Mouse (Mus musculus) T-helper 2 cell (primary cell): ENCODE measurements at regions not wholly inside any gene's neighbourhood (a gene's known extent, or its start where the extent isn't known, plus 50 kb on each side); places are given as distances from the start of the nearest gene placed in this dataset.

ENCODE experiments used
- in situ Hi-C: fragments of 300-600 bp; cut with MboI, MseI; formaldehyde crosslinking; loops from one replicate; pipeline ENCODE4 v1.15.1; 2025; ENCODE audit warnings: high pct_unique_total_duplicates

DNA sequence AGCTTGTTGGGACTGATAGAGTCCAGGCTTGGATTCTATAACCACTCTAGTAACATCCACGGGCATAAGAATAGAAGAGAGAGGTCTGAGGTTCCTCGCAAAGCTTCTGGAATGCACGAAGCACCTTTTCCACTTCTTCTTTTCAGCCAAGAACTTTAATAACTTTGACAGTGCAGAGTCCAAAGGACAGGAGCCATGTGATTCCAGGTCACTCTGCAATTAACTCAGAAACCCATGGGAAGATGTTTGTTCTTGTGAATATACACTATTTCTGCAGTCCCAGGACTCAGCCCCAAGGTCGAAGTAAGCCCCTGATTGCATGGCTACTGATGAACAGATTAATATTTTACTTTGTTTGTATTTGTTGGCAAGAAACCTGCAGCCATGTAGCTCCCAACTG lies 113.0 kb upstream of the Nxt1 start:
- in situ Hi-C loops, result no loop called here

DNA sequence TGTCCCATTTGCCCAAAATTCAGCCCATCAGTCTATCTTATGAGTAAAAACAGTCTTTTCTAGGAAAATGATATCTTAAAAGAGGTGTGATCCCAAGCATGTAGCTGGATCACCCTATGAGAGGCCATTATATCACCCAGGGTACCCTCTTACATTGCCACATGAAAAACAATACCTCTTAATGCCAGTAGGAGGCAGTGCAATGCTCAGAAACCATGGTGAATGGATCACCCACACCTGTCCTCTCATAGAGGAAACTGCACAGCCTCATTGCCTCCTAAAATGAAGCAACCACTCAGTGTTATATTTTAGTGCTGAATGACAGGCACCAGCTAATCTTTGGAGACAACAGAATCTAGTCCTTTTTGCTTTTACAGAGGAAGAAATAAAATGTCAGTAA lies 114.0 kb upstream of the Nxt1 start:
- in situ Hi-C loops, result no loop called here

DNA sequence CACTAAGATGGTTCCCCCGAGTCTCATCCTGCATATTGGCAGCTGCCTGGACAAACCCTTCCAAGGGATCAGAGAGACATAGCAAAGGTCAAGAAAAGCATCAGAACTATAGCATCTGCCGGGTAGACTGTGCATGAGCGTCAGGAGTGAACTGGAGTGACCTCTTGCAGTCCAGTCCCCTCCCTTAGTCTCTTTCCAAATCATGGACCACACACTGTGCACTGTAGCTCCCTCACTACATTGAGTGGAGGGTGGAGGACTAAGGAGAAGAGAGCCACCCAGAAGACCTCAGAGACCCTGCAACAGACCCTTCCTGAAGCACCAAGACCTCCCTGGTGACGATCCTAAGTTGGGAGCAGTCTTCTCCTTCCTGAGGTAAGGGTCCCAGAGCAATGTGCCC lies 107.8 kb upstream of the Cd93 start:
- in situ Hi-C loops, result no loop called here

DNA sequence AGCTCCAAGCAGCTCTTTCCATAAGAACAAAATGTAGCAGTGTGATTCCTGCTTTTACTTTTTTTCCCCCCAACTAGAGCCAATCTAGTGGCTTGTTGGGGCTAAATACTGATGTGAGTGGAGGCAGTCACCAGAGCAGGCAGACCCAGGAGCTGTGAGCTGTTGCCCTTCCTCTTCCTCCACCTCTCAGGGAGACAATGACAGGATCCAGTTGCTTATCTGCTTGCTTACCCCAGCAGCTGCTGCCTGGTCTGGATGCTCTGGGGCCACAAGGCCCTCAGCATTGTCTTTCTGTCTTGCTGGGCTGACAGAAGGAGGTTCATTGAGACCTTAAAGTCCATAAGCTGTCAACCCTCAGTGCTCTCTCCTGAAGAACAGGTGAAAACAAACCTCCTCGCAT lies 106.3 kb upstream of the Cd93 start:
- in situ Hi-C loops, result no loop called here

DNA sequence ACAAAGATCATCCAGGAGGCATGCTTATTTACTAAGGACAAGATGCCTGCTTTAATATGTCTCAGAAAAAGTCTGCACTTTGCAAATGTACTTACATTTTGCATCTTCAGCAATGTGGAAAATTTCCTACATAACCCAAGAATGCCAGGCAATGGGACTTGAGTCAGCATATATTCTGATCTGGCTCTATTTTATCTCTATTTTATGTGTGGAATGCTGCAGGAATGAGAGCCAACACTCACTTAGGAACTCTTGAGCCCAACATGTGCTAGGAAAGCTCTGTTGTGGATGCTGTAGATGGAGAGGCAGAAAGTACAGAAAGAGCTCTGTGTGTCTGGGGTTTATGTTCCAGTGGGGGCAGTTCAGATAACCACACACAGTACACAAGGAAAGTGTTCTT lies 99.0 kb upstream of the Cd93 start:
- in situ Hi-C loops, result no loop called here

DNA sequence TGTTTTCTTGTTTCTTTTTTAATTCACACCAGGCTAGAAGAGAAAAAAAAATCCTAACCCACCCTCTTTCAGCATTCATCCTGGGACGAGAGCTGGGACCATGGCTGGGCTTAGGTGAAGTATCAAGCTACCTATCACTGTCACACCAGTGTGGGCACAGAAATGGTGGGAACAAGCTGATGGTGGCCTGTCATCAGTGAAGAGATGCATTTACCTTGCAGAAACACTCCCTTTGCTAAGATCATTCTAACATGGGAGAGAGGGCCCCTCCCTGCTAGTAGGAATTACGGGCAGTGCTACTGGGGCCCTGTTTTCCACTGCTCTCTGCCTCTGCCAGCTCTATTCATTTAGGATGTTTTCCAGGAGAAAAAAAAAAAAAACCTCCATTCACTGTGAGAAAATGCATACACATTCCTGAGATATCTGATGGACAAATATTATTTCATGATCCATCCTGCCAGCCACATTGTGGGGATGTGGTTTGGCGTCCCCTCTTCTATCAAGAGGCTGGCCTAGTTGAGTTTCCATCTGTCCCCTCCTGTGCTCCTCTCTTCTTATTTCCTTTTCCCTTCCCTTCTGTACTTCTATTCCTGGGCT lies 94.6 kb upstream of the Cd93 start:
- in situ Hi-C loops, result no loop called here

DNA sequence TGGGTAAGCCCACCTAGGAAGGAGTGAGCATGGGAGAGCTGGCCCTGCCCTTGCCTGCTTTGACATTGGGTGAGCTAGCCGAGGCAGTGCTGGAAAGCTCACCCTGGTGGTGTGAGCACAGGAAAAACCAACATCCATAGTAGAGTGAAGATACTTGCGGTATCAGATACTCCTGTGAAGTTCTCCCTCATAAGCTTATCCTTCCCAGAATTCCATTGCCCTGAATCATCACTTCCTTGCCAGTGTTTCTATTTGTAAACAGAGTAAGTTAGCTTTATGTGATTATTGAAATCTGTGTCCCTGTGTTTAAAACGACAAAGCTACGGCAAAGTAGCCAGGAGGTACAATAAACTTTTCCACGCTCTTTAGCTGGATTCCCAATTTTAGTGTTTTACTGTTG lies 93.9 kb upstream of the Cd93 start:
- in situ Hi-C loops, result no loop called here

DNA sequence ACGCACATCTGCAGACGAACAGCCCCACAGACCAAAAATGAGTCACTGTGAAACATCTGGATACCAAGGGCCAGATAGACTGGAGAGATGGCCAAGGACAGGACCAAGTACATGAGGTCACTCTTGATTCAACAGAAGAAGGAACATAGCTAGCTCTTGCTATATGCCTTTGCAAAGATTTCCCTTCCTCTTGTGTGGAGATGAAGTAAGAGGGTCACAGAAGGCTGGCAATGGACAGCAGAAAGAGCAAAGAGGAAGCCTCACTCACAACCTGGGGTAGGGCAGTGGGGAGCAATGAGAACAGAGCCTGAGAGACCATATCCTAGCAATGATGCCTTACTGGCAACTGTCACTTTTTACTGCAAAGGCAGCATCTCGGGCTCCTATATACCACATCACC lies 93.2 kb upstream of the Cd93 start:
- in situ Hi-C loops, result no loop called here

DNA sequence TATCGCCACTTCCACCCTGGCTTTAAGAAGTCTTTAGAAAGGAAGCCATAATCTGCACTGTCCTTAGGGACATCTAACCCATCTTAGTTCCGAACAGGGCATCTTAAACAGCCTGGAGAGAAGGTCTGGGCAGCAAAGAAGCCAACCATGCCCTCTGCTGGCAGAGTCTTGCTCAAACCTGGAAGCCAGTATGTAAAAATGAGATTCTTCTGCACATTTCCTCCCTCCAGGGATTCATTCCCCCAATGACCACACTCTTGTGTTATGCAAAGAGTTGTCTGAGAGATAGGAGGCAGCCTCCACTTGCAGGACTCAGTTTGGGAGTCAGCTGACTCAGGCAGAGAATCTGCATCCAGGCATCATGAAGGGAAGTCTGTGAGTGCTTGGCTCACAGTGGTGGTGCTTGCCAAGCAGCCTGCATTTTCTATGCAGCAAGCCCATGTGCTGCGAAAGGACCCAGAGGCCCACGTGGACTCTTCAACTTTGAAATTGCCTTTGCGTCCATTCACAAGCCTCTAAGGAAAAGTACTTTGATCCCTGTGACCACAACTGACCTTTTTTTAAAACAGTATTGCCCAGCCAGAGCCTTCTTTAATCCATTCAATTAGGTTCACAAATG lies 92.3 kb upstream of the Cd93 start:
- in situ Hi-C loops, result no loop called here

DNA sequence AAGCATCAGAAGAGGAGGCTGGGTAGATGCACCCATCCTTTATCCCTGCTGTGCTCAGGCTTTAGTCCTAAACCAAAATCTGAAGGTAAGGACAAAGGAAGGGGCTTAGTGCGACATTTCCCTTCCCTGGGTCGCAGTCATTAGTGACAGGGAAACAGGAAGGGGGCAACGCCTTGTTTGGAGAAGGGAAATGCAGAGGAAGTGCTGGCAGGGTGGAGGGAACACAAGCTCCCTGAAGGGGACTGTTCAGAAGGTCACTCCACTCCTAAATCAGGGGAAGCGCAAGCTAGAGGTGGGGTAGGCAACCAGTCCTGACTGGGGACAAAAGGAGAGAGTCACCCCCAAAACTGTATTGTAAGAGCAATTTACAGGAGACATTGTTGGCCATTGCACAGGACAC lies 88.7 kb upstream of the Cd93 start:
- in situ Hi-C loops, result loop anchor here (5.0 kb wide), 1 partner anchor 45 kb away; no protein-coding TSS in a partner anchor

DNA sequence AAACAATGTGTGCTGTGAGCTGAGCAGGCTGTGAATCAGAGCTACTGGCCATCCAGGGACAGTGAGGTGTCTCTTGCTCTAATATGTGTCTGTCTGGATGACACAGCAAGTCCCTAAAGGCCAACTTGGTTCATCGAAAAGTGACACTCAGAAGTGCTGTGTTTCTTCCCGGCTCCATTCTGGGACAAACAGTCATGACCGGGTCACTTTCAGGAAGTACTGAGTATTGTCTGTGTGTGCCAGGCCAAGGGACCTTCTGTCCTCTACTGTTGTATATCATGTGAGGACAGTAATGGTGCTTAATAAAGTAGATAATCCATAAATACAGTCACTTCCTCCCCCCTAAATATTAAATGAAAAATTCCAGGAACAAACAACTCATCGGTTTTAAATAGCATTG lies 87.2 kb upstream of the Cd93 start:
- in situ Hi-C loops, result loop anchor here (5.0 kb wide), 1 partner anchor 47 kb away; no protein-coding TSS in a partner anchor

DNA sequence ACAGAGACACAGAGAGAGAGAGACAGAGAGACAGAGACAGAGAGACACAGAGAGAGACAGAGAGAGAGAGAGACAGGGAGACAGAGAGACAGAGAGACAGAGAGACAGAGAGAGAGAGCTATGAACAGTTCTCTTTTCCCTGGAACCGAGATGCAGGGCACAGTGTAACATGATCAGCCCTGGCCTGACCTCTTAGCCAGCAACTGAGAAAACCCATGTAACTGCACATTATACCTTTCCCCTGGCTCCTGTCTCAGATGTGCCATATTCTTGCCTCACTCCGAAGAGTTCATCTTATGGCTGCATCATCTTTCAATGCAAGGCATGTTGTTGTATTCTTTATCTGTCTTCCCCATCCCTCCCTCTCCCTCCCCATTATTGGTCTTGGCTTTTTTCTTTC lies 86.5 kb upstream of the Cd93 start:
- in situ Hi-C loops, result loop anchor here (5.0 kb wide), 1 partner anchor 47 kb away; no protein-coding TSS in a partner anchor

DNA sequence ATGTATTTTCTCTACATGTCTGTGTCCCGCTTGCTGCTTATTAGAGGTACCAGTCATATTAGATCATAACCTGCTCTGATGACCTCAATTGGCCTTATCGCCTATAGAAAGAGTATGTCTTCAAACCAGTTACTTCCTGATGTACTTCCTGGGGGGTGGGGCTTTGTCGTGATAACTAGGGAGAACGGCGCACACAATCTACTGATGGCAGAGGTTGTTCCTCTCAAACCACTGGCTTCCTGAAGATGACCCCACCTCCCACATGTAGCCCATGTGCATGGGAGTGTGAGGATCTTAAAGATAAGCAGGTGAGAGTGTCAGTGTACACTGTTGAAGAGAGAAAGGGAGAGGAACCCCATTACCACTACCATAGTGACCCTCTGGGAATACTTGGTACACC lies 84.4 kb upstream of the Cd93 start:
- in situ Hi-C loops, result no loop called here

DNA sequence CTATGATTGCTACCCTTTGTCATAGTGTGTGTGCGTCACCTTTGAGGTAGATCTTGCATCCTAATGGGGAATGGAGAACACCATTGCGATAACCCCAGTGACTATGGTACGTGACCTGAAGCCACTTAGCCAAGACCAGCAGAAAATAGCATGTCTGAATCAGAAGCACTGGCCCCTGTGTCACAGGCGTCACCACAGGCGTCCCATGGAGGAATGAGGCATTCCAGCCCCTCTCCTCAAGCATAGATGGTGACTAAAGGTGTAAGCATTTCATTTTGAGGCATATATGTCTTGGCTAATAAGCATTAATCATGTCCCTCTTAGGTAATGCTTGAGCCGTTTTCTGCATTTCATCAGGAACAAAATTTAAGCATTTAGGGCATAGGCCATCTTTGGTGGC lies 82.1 kb upstream of the Cd93 start:
- in situ Hi-C loops, result no loop called here

DNA sequence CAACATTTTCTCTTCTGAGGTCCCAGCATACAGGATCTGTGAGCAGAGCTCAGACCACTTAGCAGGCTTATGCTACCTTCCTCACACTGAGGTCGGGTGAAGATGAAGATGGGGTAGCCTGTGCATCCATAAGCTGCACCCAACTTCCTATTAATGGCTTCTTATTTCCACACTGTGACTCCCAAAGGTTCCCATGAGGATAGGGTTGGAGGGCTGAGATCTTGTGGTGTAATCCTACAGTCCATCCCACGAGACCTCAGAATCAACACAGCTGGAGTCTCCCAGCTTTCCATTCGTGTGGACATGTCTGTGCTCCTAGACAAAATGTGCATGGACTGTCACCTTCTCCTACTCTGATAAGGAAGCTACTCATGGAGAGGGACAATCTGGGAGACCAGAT lies 80.0 kb upstream of the Cd93 start:
- in situ Hi-C loops, result no loop called here

DNA sequence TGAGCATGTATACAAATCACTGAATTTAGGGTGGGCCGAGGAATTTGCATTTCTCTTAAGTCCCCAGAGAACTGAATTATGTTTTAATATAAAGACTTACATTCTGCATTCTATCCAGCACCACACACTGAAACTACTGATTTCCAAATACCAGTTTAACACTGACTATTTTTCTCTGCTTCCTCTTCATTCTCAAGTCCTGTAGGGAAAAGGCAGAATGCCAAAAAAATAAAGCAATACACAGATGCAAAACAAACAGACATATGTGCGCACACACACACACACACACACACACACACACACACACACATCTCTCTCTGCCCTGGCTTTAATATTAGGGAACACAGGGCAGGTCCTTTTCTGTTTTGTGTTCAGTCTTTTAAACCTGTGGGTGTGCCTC lies 79.6 kb upstream of the Cd93 start:
- in situ Hi-C loops, result no loop called here

DNA sequence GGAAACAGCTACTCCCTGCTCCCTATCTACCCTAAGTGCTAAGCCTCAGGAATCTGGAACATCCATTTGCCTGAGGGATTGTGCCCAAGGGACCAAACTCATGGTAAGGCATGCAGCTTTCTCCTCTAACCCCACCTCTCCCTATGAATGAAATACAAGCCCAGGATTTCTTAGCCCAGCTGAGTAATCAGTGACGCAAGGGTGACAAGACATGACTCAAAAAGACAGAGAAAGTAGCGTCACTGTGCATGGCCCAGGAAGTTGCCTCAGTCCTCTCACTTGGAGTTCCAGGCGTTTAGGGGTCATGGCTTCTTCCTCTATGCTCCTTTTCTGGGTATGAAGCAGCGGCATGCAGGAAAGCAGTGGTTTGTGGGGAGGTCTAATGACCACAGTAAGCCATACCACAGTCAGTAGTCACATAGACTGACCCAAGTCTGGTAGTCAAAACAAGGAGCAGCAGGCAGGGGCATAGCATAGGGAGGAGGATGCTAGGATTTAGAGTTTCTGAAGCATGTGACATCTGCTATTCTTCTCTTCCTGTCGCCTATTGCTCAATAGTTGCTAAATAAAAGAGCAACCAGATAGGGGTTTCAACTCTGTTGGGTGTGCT lies 78.7 kb upstream of the Cd93 start:
- in situ Hi-C loops, result no loop called here

DNA sequence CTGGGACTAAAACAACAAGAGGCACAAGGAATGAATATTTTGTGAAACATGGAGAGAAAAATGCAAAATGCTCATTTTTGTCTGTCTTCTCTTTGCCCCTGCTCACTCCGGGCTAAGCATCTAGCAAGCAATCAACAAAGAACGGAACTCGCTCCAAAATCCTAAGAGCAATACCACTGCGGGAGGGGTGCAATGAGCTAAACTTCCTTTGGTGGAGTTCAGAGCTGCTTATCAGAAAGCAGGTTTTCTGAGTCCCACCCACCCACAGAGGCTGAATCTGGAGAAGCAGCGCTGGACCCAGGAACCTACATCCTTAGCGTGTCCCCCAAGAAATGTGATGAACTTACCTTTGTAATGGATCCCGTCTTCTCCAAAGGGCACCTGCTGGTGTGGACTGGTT lies 76.9 kb upstream of the Cd93 start:
- in situ Hi-C loops, result no loop called here

DNA sequence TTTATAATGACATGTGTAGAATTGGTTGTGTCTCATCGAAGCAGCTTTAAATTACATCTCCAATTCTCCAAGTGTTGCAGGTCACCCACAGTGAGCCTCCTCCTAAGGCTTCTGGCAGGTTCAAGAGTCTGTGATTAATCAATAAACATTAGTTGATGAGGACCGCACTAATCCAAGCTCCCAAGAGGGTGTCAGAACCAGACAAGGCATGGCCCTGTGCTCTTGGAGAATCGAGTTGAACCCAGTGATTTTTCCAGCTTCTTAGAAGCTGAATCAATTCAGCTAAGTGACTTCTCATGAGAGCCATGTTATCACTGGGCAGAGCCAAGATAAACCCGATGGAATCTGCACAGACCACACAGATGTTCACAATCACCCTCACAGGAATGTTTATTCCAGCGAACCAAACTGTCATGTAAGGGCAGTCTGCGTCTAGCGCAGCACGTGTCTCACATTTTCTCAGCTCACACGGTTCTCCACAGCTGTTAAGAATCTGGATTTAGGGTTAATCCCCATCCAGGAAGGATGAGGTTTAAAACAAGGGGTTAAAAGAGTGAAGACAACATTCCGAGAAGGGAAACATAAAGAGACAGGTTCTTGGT lies 76.4 kb upstream of the Cd93 start:
- in situ Hi-C loops, result no loop called here

DNA sequence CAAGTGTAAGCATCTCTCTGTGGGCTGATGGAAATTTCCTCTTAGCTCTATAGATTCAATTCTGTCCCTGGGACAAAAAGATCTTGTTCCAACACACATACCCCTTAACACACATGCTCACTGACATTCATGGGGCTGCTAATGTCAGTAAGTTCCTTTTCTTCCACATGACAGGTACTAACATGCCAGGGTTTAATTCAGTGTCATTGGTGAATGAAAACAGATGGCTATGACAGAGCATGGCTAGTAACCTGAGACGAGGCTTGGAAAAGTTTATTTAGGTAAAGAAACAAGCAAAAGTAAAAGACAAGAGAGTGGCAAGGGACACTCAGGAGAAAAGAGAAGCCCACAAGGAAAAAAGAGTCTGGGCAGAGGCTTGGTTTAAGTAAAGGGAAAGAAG lies 74.5 kb upstream of the Cd93 start:
- in situ Hi-C loops, result no loop called here

DNA sequence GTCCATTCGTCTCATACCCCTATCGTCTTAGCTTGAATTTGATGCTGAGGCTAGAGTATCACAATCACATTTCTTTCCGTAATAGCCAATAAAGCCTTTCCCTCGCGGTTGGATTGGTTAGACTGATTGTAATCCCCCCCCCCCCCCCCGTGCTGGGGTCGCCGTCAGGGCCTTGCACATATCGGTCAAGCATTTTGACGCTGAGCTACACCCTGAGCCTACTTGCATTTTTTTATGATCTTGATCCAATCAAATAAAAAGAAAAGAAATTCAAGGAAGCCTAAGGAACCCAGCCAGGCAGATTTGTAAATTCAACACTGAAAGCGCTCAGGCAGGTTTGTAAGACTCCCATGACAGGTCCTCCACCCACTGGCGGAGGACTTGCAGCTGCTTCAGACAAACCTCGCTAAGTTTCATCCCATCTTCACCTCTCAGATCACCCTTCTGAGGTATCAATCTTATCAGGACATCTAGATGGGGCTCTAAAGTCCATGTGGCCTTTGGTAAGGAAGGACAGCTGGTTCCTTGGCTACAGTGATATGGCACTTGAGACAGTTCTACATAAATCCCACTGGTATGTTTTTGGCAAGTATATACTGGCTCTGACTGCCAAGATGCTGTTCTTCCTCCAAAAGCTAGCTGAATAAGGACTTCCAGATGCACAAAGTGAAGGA lies 66.8 kb upstream of the Cd93 start:
- in situ Hi-C loops, result no loop called here

DNA sequence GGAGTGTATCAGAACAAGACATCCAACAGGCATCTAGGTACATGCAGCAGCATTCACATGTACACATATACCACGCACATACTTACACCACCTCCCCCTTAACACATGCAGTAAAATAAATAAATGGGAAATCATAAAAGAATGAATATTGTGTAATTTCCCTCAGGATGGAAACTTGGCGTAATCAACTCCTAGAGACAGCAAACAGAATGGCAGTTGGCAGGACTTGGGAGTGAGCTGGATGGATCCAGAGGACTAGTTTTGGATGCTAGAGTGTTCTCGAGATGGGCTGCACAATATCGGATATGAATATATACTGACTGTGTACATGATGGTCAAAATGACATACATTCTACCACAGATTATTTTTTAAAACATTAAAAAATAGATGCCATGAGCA lies 66.0 kb upstream of the Cd93 start:
- in situ Hi-C loops, result no loop called here

DNA sequence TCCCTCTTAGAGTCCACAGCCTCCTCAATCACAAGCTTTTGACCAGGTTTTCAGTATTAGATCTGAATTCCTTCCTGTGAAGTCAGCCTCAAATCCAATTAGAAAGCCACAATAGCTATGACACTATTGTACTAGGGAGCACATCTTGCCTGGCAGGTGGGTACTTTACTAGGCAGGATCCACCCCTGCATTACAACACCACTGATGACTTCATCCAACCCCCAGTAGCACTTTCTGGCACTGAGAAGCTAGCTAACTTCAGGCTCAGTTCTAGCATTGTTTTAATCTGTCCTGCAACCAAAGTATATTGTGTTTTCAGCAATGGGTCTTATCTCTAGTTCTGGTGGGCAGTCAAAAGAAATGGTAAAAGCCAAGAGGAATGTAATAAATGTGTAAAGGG lies 64.2 kb upstream of the Cd93 start:
- in situ Hi-C loops, result no loop called here
